In the genomic region with DNA sequence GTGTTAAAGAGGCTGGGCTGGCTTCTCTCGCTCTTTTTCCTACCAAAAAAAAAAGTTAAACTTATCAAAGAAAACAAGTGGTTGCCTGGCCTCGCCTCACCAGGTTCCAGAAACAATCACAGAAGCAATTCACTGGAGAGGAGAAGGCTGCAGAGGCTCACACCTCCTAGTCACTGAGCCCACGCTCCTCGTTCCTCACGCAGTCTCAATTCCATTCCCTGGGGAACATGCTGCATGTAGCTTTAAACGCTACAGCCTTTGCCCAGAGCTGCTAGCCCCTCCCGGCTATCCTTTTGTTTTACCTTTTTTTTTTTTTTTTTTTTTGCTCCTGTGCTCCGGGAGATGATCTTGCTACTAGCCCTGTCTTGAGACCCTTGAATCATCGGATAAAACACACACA, we compare ENCODE assay signal across 1 mouse cellular context.
TF ChIP-seq lines count a peak whose summit lies in the region.

No protein-coding gene starts in this region.

TF ChIP-seq in ES-E14, 5 proteins besides CTCF, POLR2A, EP300 and RAD21 (continued from another document):
- TF ChIP-seq ZC3H11A (IDR thresholded peaks at IDR 0.05; ENCODE audit: borderline replicate concordance, low read depth, low read length) (no peak), HCFC1 (IDR thresholded peaks at IDR 0.05; ENCODE audit: borderline replicate concordance, insufficient read depth, low read length) (no peak), CHD2 (IDR thresholded peaks at IDR 0.05; ENCODE audit: low read depth, low read length) (no peak), MAFK (IDR thresholded peaks at IDR 0.05; ENCODE audit: insufficient read depth, low read depth, low read length) (no peak)
TF ChIP-seq in ES-E14: peak in this region for 1.
